ENCODE assay signal across 10 mouse cellular contexts in the genomic region with DNA sequence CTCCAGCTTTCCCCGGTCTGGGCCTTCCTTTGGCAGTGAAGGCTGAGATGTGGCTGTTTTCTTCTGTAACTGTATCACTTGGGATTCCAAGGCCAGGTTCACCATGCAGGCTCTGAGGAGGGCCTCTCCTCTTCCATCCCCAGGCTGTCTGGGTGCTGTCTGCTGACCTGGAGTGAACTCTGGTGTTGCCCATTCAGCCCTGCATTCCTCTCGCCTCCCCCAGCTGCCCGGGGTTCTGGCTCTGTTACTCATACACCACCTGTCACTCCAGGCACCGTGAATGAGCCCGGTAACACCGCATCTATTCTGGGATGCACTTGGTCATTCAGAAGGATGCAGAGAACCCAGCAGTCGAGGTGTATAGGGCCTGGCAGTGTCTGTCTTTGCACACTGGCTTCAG. TPM values are rescaled to one million over a fixed set of nuclear protein-coding genes. Genes with fewer than 3 reads are reported as not detected.
A peak's percentile ranks its signal among the peaks of the same experiment; 100 is the strongest.
DNase-seq lines count a peak whose midpoint lies in the region; ATAC-seq and TF ChIP-seq lines count a peak whose summit lies in the region.
"Had no signal": no experiment of that assay in that cellular context is flagged by ENCODE, and none has a peak within 500 bp of the region (broad histone marks: within the 10 kb centered on the region; RNA-seq: fewer than 3 reads in every experiment).

No protein-coding gene starts in this region.

- H3K79me3 ChIP-seq in C2C12 (ENCODE audit: low read depth), result peaks cover 69% of the 10 kb centered on the region

- peak; percentile 66 to 77 for DNase-seq in cerebellum, postnatal 14 days
- DNase-seq in kidney, postnatal 0 days (ENCODE audit: low spot score), result peak; percentile 43
- no peak for DNase-seq in right cerebral cortex, postnatal 36 days (ENCODE audit: low spot score in 2 of 2)
- no peak for DNase-seq in retina, postnatal 1 day
- no peak for DNase-seq in liver, embryonic 11.5 days (ENCODE audit: low spot score)

- H3K79me2 ChIP-seq in C2C12 (ENCODE audit: control insufficient read depth, insufficient read depth), result peaks cover 100% of the 10 kb centered on the region

- H3K4me2 ChIP-seq in forebrain, embryonic 16.5 days (ENCODE audit: low read length), result no peak overlapping the region
- H3K4me2 ChIP-seq in forebrain, embryonic 12.5 days, result no peak overlapping the region
- H3K4me2 ChIP-seq in kidney, postnatal 0 days (ENCODE audit: low read length), result no peak overlapping the region
- no peak overlapping the region for H3K4me2 ChIP-seq in liver, embryonic 11.5 days
- H3K4me2 ChIP-seq: stomach, embryonic 15.5 days had no signal

- WGBS in forebrain, embryonic 16.5 days, result 42% methylated on average over 7 of the region's 7 CpGs
- 66% methylated on average over 7 of the region's 7 CpGs for whole genome bisulfite sequencing in forebrain, embryonic 12.5 days
- 30% methylated on average over 7 of the region's 7 CpGs for WGBS in kidney, postnatal 0 days
- 53% methylated on average over 7 of the region's 7 CpGs for WGBS in liver, embryonic 11.5 days

- no peak overlapping the region for H3K27ac ChIP-seq in forebrain, embryonic 16.5 days (ENCODE audit: low read length)
- H3K27ac ChIP-seq in forebrain, embryonic 12.5 days, result no peak overlapping the region
- H3K27ac ChIP-seq in kidney, postnatal 0 days, result no peak overlapping the region
- no peak overlapping the region for H3K27ac ChIP-seq in liver, embryonic 11.5 days (ENCODE audit: low read depth, low read length)
- H3K27ac ChIP-seq: midbrain, embryonic 10.5 days; stomach, embryonic 15.5 days had no signal

- no peaks in the 10 kb centered on the region for H3K36me3 ChIP-seq in forebrain, embryonic 16.5 days (ENCODE audit: control insufficient read depth, insufficient read depth)
- H3K36me3 ChIP-seq in forebrain, embryonic 12.5 days (replicated peaks), result peaks cover 7% of the 10 kb centered on the region; the same call in 1 of the 2 replicates
- H3K36me3 ChIP-seq in C2C12 (ENCODE audit: control insufficient read depth, insufficient read depth), result no peaks in the 10 kb centered on the region
- H3K36me3 ChIP-seq in kidney, postnatal 0 days (ENCODE audit: insufficient read depth, low read length), result no peaks in the 10 kb centered on the region
- no peaks in the 10 kb centered on the region for H3K36me3 ChIP-seq in liver, embryonic 11.5 days (ENCODE audit: control insufficient read depth, insufficient read depth, low read length)
- H3K36me3 ChIP-seq: stomach, embryonic 15.5 days had no signal

- no peaks in the 10 kb centered on the region for H3K9me3 ChIP-seq in forebrain, embryonic 16.5 days (ENCODE audit: control insufficient read depth, low read length)
- no peaks in the 10 kb centered on the region for H3K9me3 ChIP-seq in forebrain, embryonic 12.5 days
- H3K9me3 ChIP-seq in kidney, postnatal 0 days (replicated peaks; ENCODE audit: low read length), result no peaks in the 10 kb centered on the region
- H3K9me3 ChIP-seq in liver, embryonic 11.5 days (ENCODE audit: control insufficient read depth, low read length), result no peaks in the 10 kb centered on the region
- H3K9me3 ChIP-seq: midbrain, embryonic 10.5 days; stomach, embryonic 15.5 days had no signal

- H3K27me3 ChIP-seq in forebrain, embryonic 16.5 days (replicated peaks; ENCODE audit: control insufficient read depth, insufficient read depth, low read length), result no peaks in the 10 kb centered on the region
- no peaks in the 10 kb centered on the region for H3K27me3 ChIP-seq in forebrain, embryonic 12.5 days
- H3K27me3 ChIP-seq in C2C12 (ENCODE audit: control insufficient read depth, insufficient read depth, insufficient read length), result no peaks in the 10 kb centered on the region
- H3K27me3 ChIP-seq in kidney, postnatal 0 days (ENCODE audit: insufficient read depth, low read length), result no peaks in the 10 kb centered on the region
- no peaks in the 10 kb centered on the region for H3K27me3 ChIP-seq in liver, embryonic 11.5 days (replicated peaks; ENCODE audit: control insufficient read depth, insufficient read depth, low read length)
- H3K27me3 ChIP-seq: stomach, embryonic 15.5 days had no signal

- TF ChIP-seq CTCF in C2C12 (IDR thresholded peaks at IDR 0.05; ENCODE audit: control insufficient read depth, insufficient read depth, insufficient read length), result no peak
- no peak for TF ChIP-seq CTCF in kidney, postnatal 0 days (IDR thresholded peaks at IDR 0.05; ENCODE audit: low read depth)

- H3K9ac ChIP-seq in forebrain, embryonic 16.5 days (replicated peaks; ENCODE audit: low read depth, low read length), result no peak overlapping the region
- H3K9ac ChIP-seq in forebrain, embryonic 12.5 days, result no peak overlapping the region
- H3K9ac ChIP-seq in kidney, postnatal 0 days (ENCODE audit: low read depth, low read length), result no peak overlapping the region
- no peak overlapping the region for H3K9ac ChIP-seq in liver, embryonic 11.5 days (ENCODE audit: low read depth, low read length)
- H3K9ac ChIP-seq: stomach, embryonic 15.5 days had no signal

- H3K4me1 ChIP-seq in forebrain, embryonic 16.5 days (replicated peaks; ENCODE audit: control insufficient read depth, insufficient read depth, low read length), result peaks cover 52% of the 10 kb centered on the region
- peaks cover 52% of the 10 kb centered on the region for H3K4me1 ChIP-seq in forebrain, embryonic 12.5 days
- peaks cover 26% of the 10 kb centered on the region for H3K4me1 ChIP-seq in kidney, postnatal 0 days (replicated peaks; ENCODE audit: insufficient read depth, low read length)
- H3K4me1 ChIP-seq in liver, embryonic 11.5 days (replicated peaks; ENCODE audit: control insufficient read depth, insufficient read depth, low read length), result peaks cover 24% of the 10 kb centered on the region

- ATAC-seq in forebrain, embryonic 16.5 days, result 0 out of 2 replicates have a peak, but pooled peaks have one; percentile 24
- ATAC-seq in forebrain, embryonic 12.5 days (ENCODE audit: low FRiP score), result no peak
- ATAC-seq in kidney, postnatal 0 days (replicated peaks; ENCODE audit: low FRiP score, low read depth), result no peak; the same call in 1 of the 2 replicates
- no peak for ATAC-seq in liver, embryonic 11.5 days (replicated peaks; ENCODE audit: low FRiP score)

- no peak overlapping the region for H3K4me3 ChIP-seq in forebrain, embryonic 16.5 days (replicated peaks; ENCODE audit: low read length)
- no peak overlapping the region for H3K4me3 ChIP-seq in forebrain, embryonic 12.5 days (replicated peaks)
- H3K4me3 ChIP-seq in C2C12 (ENCODE audit: insufficient read depth, poor library complexity, severe bottlenecking), result no peak overlapping the region
- no peak overlapping the region for H3K4me3 ChIP-seq in kidney, postnatal 0 days (replicated peaks; ENCODE audit: low read depth, low read length)
- H3K4me3 ChIP-seq in liver, embryonic 11.5 days (ENCODE audit: low read depth, low read length), result no peak overlapping the region
- H3K4me3 ChIP-seq: midbrain, embryonic 10.5 days; stomach, embryonic 15.5 days had no signal

- no peak overlapping the region for H3ac ChIP-seq in C2C12 (ENCODE audit: control insufficient read depth, insufficient read length, low read depth)

TF ChIP-seq in C2C12, 6 proteins besides CTCF, POLR2A, EP300 and RAD21:
- no peak for TF ChIP-seq MAX (IDR thresholded peaks at IDR 0.05)
- peak; percentile 83 for TF ChIP-seq MYOD1 (IDR thresholded peaks at IDR 0.05; ENCODE audit: control insufficient read depth, insufficient read length, low read depth)
- TF ChIP-seq USF1 (IDR thresholded peaks at IDR 0.05; ENCODE audit: low read depth), result no peak
- TF ChIP-seq MYOG (IDR thresholded peaks at IDR 0.05; ENCODE audit: control insufficient read depth, extremely low read depth, insufficient read length), result no peak
- no peak for TF ChIP-seq CEBPB (IDR thresholded peaks at IDR 0.05; ENCODE audit: low read depth)
- no peak for TF ChIP-seq FOSL1 (IDR thresholded peaks at IDR 0.05; ENCODE audit: insufficient read depth, low read length, poor library complexity, severe bottlenecking)

RNA-seq across cellular contexts. Expression of gene Myl9, which starts 38.4 kb away (rescaled TPM):
- polyA plus RNA-seq in forebrain, embryonic 16.5 days (2015; fragmentation: Nextera tagmentation; extraction: Ambion mirVana), result 36.5 and 41.4 TPM in 2 replicates
- polyA plus RNA-seq in forebrain, embryonic 12.5 days (2016; fragmentation: Nextera tagmentation; extraction: Ambion mirVana), result 61.4 and 95.4 TPM in 2 replicates
- polyA plus RNA-seq in C2C12 (2012; fragmentation: generic; extraction: Trizol), result 954 TPM
- 449 and 494 TPM in 2 replicates for polyA plus RNA-seq in kidney, postnatal 0 days (2015; fragmentation: Nextera tagmentation; extraction: Ambion mirVana)
- polyA plus RNA-seq in liver, embryonic 11.5 days (2014; fragmentation: Nextera tagmentation; extraction: Ambion mirVana), result 98.9 and 115 TPM in 2 replicates

Comparison
In these comparisons a context has a peak if more than half of its experiments do, and no peak if none do; other contexts are left out.
1. DNase-seq: peak in cerebellum, postnatal 14 days (2 of 2) and kidney, postnatal 0 days (single experiment); none in right cerebral cortex, postnatal 36 days (0 of 2), retina, postnatal 1 day (single experiment) and liver, embryonic 11.5 days (single experiment).